Mouse (Mus musculus) limb, embryonic 10.5 days (tissue): ENCODE measurements around the gene Mau2. TPM values are rescaled to one million over a fixed set of nuclear protein-coding genes. Genes with fewer than 3 reads are reported as not detected.

ENCODE experiments used
- DNase-seq: peaks from one replicate; pipeline ENCODE4 v3.0.0-alpha.2; 2017; ENCODE audit warnings: low spot score
- H3K27ac ChIP-seq: fragments of 300-500 bp; sonication (generic); 2 replicates; pipeline ENCODE4 v1.5.1; 2016; ENCODE audit warnings: mild to moderate bottlenecking
- H3K27me3 ChIP-seq: fragments of 300-500 bp; sonication (generic); 2 replicates; pipeline ENCODE4 v1.6.1; 2016; ENCODE audit warnings: low read depth, mild to moderate bottlenecking; ENCODE audit not compliant: poor library complexity, severe bottlenecking
- H3K36me3 ChIP-seq: fragments of 300-500 bp; sonication (generic); 2 replicates; pipeline ENCODE4 v1.6.1; 2016; ENCODE audit warnings: mild to moderate bottlenecking, moderate library complexity
- H3K4me1 ChIP-seq: fragments of 300-500 bp; sonication (generic); 2 replicates; pipeline ENCODE4 v1.6.1; 2016
- H3K4me3 ChIP-seq: fragments of 300-500 bp; sonication (generic); 2 replicates; pipeline ENCODE4 v1.5.1; 2016; ENCODE audit warnings: mild to moderate bottlenecking, moderate library complexity
- H3K9me3 ChIP-seq: fragments of 300-500 bp; sonication (generic); replicated peaks from 2 replicates; pipeline ENCODE4 v1.6.1; 2016; ENCODE audit warnings: mild to moderate bottlenecking
- WGBS: fragments of 180-500 bp; shearing (Covaris S2); methylation state at CpG from one replicate; pipeline ENCODE4 v1.1.7; 2016; 5-methylcytosine and 5-hydroxymethylcytosine counted together
- polyA plus RNA-seq: library from polyadenylated mRNA; unstranded; fragments of >200 nt; fragmentation: Nextera tagmentation; extraction: Ambion mirVana; gene quantifications from 2 replicates; pipeline ENCODE4 v1.2.1, GENCODE M21; 2016

The Mau2 gene
- polyA plus RNA-seq, 1 experiment from 2014 or later = 66.7 TPM

- H3K27ac ChIP-seq = no peak overlapping the region
- H3K4me1 ChIP-seq = no peaks in the 10 kb centered on the region
- H3K9me3 ChIP-seq = no peaks in the 10 kb centered on the region
- no peak for DNase-seq
- H3K36me3 ChIP-seq = 0 out of 2 replicates have a peak, but pooled peaks cover 2% of the 10 kb centered on the region
- no peaks in the 10 kb centered on the region for H3K27me3 ChIP-seq
- H3K4me3 ChIP-seq = no peak overlapping the region
- WGBS = 85% methylated on average over 2 of the region's 2 CpGs
Measured at GRCm38 (mm10) chr8:69984876-69985553, 57.5 kb downstream of the Mau2 start.

- no peaks in the 10 kb centered on the region for H3K9me3 ChIP-seq
- H3K36me3 ChIP-seq = peaks cover 2% of the 10 kb centered on the region; the same call in 1 of the 2 replicates
- H3K4me1 ChIP-seq = peaks cover 22% of the 10 kb centered on the region
- no peaks in the 10 kb centered on the region for H3K27me3 ChIP-seq
- WGBS = 97% methylated on average over 4 of the region's 4 CpGs
- no peak overlapping the region for H3K27ac ChIP-seq
- DNase-seq = no peak
- H3K4me3 ChIP-seq = no peak overlapping the region
Measured at GRCm38 (mm10) chr8:69978456-69978855, 64.1 kb downstream of the Mau2 start.

GRCm38 (mm10) chr8:69974806-69975205 is 67.7 kb downstream of the Mau2 start:
- WGBS = 35% methylated on average over 5 of the region's 5 CpGs
- H3K36me3 ChIP-seq = peaks cover 4% of the 10 kb centered on the region; the same call in 1 of the 2 replicates
- DNase-seq = no peak
- H3K4me3 ChIP-seq = peak overlapping the region; percentile 92
- H3K4me1 ChIP-seq = peaks cover 56% of the 10 kb centered on the region
- H3K27ac ChIP-seq = peak overlapping the region; percentile 94
- no peaks in the 10 kb centered on the region for H3K27me3 ChIP-seq
- H3K9me3 ChIP-seq = no peaks in the 10 kb centered on the region

GRCm38 (mm10) chr8:69974194-69974614 is 68.3 kb downstream of the Mau2 start:
- Histone ChIP-seq H3K36me3 (peaks cover 8% of the 10 kb centered on the region; the same call in 1 of the 2 replicates), H3K27me3 (no peaks in the 10 kb centered on the region), H3K4me3 (peak overlapping the region; percentile 92), H3K9me3 (no peaks in the 10 kb centered on the region), H3K4me1 (peaks cover 56% of the 10 kb centered on the region), H3K27ac (peak overlapping the region; percentile 94)
- peak; percentile 98 for DNase-seq
- WGBS = under 1% methylated on average over 50 of the region's 50 CpGs

GRCm38 (mm10) chr8:69973442-69974161 is 68.9 kb downstream of the Mau2 start:
- Histone ChIP-seq H3K9me3 (no peaks in the 10 kb centered on the region), H3K4me3 (peak overlapping the region; percentile 92), H3K27ac (peak overlapping the region; percentile 94), H3K4me1 (peaks cover 56% of the 10 kb centered on the region), H3K36me3 (peaks cover 7% of the 10 kb centered on the region; the same call in 1 of the 2 replicates), H3K27me3 (no peaks in the 10 kb centered on the region)
- DNase-seq = peak; percentile 79
- WGBS = under 1% methylated on average over 68 of the region's 68 CpGs

GRCm38 (mm10) chr8:69973063-69973441 is 69.5 kb downstream of the Mau2 start:
- peaks cover 56% of the 10 kb centered on the region for H3K4me1 ChIP-seq
- DNase-seq = no peak
- no peaks in the 10 kb centered on the region for H3K9me3 ChIP-seq
- H3K27me3 ChIP-seq = no peaks in the 10 kb centered on the region
- H3K4me3 ChIP-seq = peak overlapping the region; percentile 92
- peak overlapping the region; percentile 94 for H3K27ac ChIP-seq
- 17% methylated on average over 7 of the region's 7 CpGs for WGBS
- peaks cover 7% of the 10 kb centered on the region; the same call in 1 of the 2 replicates for H3K36me3 ChIP-seq

- no peak for DNase-seq
- Histone ChIP-seq H3K27me3 (no peaks in the 10 kb centered on the region), H3K9me3 (no peaks in the 10 kb centered on the region), H3K4me3 (no peak overlapping the region), H3K4me1 (peaks cover 44% of the 10 kb centered on the region), H3K27ac (no peak overlapping the region), H3K36me3 (peaks cover 10% of the 10 kb centered on the region; the same call in 1 of the 2 replicates)
- 89% methylated on average over 2 of the region's 2 CpGs for WGBS
Measured at GRCm38 (mm10) chr8:69970880-69971279, 71.7 kb downstream of the Mau2 start.

GRCm38 (mm10) chr8:69967291-69967933 is 75.1 kb downstream of the Mau2 start:
- WGBS = 91% methylated on average over 4 of the region's 4 CpGs
- no peaks in the 10 kb centered on the region for H3K9me3 ChIP-seq

More at GRCm38 (mm10) chr8:69967291-69967933, 75.1 kb downstream of the Mau2 start:
- Histone ChIP-seq H3K4me3 (no peak overlapping the region), H3K27ac (no peak overlapping the region), H3K27me3 (no peaks in the 10 kb centered on the region), H3K4me1 (peaks cover 23% of the 10 kb centered on the region), H3K36me3 (peaks cover 31% of the 10 kb centered on the region)
- DNase-seq = no peak

Other genes with a start within 250 kb of the Mau2 start
- gene Gmip, start 234.1 kb downstream of the Mau2 start, polyA plus RNA-seq = 9.3 and 9.6 TPM in 2 replicates
- 1.4 and 1.6 TPM in 2 replicates for gene Lpar2, start 220.3 kb downstream of the Mau2 start, polyA plus RNA-seq
- gene Pbx4, start 210.2 kb downstream of the Mau2 start, polyA plus RNA-seq = 9.2 and 9.6 TPM in 2 replicates
- gene Cilp2, start 155.0 kb downstream of the Mau2 start, polyA plus RNA-seq = 0.40 TPM in 2 replicates
- gene Tssk6, start 140.6 kb downstream of the Mau2 start, polyA plus RNA-seq = 5.0 and 5.9 TPM in 2 replicates
- 165 and 166 TPM in 2 replicates for gene Ndufa13, start 140.2 kb downstream of the Mau2 start, polyA plus RNA-seq
- gene Yjefn3, start 140.0 kb downstream of the Mau2 start, polyA plus RNA-seq = 2.0 and 2.9 TPM in 2 replicates
- 58.9 and 69.2 TPM in 2 replicates for gene Gatad2a, start 46.4 kb downstream of the Mau2 start, polyA plus RNA-seq
- 53.5 and 60.7 TPM in 2 replicates for gene Sugp1, start 79 bp upstream of the Mau2 start, polyA plus RNA-seq
- 0.59 and 0.73 TPM in 2 replicates for gene Tm6sf2, start 30.2 kb upstream of the Mau2 start, polyA plus RNA-seq
- gene Hapln4, start 40.7 kb upstream of the Mau2 start, polyA plus RNA-seq = 0.04 TPM in 1 of 2 replicates, not detected in the other
- gene Ncan, start 78.1 kb upstream of the Mau2 start, polyA plus RNA-seq = 0.29 and 0.61 TPM in 2 replicates
- 29.6 and 35.9 TPM in 2 replicates for gene Nr2c2ap, start 88.6 kb upstream of the Mau2 start, polyA plus RNA-seq
- gene Rfxank, start 96.4 kb upstream of the Mau2 start, polyA plus RNA-seq = 20.1 and 27.9 TPM in 2 replicates
- gene Borcs8, start 96.8 kb upstream of the Mau2 start, polyA plus RNA-seq = 45.3 and 49.8 TPM in 2 replicates
- gene Mef2b, start 97.0 kb upstream of the Mau2 start, polyA plus RNA-seq = 0.29 and 0.60 TPM in 2 replicates
- 79.8 and 85.0 TPM in 2 replicates for gene Tmem161a, start 129.6 kb upstream of the Mau2 start, polyA plus RNA-seq
- 2.8 and 3.6 TPM in 2 replicates for gene Slc25a42, start 169.6 kb upstream of the Mau2 start, polyA plus RNA-seq
- 39.7 and 51.4 TPM in 2 replicates for gene Sugp2, start 191.5 kb upstream of the Mau2 start, polyA plus RNA-seq
- gene Armc6, start 191.7 kb upstream of the Mau2 start, polyA plus RNA-seq = 26.8 and 27.6 TPM in 2 replicates
- gene Homer3, start 240.1 kb upstream of the Mau2 start, polyA plus RNA-seq = 139 and 151 TPM in 2 replicates